Mouse (Mus musculus) olfactory bulb, adult 2 months (tissue): ENCODE results near the gene Cnksr3. TPM values are rescaled to one million over a fixed set of nuclear protein-coding genes. Genes with fewer than 3 reads are reported as not detected.

Experiments used
- H3K27ac ChIP-seq: fragments of 200-500 bp; 2 replicates; pipeline ENCODE4 v1.5.1; 2012; ENCODE audit warnings: low read depth, low read length; ENCODE audit not compliant: insufficient read depth
- H3K4me1 ChIP-seq: fragments of 200-500 bp; 2 replicates; pipeline ENCODE4 v1.6.1; 2012; ENCODE audit warnings: low read length; ENCODE audit not compliant: control insufficient read depth, insufficient read depth
- H3K4me3 ChIP-seq: fragments of 200-500 bp; 2 replicates; pipeline ENCODE4 v1.5.1; 2012; ENCODE audit warnings: mild to moderate bottlenecking, low read depth, low read length, moderate library complexity; ENCODE audit not compliant: insufficient read depth
- CTCF ChIP-seq: fragments of 200-500 bp; IDR thresholded peaks from 2 replicates; pipeline ENCODE4 v1.5.1; 2012; ENCODE audit warnings: low read depth, mild to moderate bottlenecking, low read length, moderate library complexity; ENCODE audit not compliant: insufficient read depth
- POLR2A ChIP-seq: fragments of 200-500 bp; IDR thresholded peaks from 2 replicates; pipeline ENCODE4 v1.6.1; 2012; ENCODE audit warnings: mild to moderate bottlenecking, low read depth, low read length, moderate library complexity; ENCODE audit not compliant: insufficient read depth
- WGBS: fragments of 180-500 bp; shearing (Covaris S2); methylation state at CpG from one replicate; pipeline ENCODE4 v1.1.7; 2018; 5-methylcytosine and 5-hydroxymethylcytosine counted together
- polyA plus RNA-seq: library from polyadenylated mRNA; stranded (reverse); fragments of >200 nt; gene quantifications from 2 replicates; pipeline ENCODE4 v1.2.4, GENCODE M21; 2012; ENCODE audit warnings: low replicate concordance; ENCODE audit not compliant: missing spikeins, insufficient read depth, insufficient read length

The Cnksr3 gene
- polyA plus RNA-seq, 1 experiment, result not detected

DNA sequence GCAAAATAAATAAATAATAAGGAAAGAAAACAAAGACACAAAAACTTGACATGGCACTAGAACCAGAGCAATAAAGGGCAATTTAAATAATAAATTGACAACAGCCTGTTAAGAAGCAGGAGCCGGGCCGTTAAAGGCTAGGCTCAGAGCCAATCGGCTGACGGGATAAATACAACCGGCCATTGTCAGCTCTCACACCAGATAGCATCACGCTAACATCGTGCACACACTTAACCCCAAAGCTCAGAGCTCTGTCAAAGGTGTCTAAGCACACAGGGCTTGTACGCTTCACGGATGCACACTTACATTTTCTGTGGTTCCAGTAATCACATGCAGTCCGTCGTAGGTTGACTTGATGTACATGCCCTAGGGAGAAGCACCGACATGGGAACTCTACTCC is 74.0 kb downstream of the Cnksr3 start:
- no peak for TF ChIP-seq POLR2A
- no peak for TF ChIP-seq CTCF
- no peak overlapping the region for H3K27ac ChIP-seq
- WGBS, result 49% methylated on average over 12 of the region's 12 CpGs
- H3K4me3 ChIP-seq, result no peak overlapping the region
- H3K4me1 ChIP-seq, result no peaks in the 10 kb centered on the region

DNA sequence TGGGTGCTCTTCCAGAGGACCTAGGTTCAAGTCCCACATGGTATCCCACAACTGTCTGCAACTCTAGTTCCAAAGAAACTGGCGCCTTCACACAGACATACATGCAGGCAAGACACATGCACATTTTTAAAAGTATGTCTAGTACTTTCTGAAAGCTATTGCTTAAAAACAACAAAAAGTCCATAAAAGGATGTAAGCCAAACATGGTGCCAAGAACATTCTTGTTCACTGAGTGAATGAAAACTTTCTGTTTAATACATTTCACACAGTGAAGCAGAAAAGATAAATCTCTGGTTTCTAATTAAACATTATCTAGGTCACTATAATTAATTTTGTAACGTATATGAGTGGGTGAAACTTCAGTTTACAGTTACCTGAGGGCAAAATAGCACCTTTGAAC is 76.3 kb downstream of the Cnksr3 start:
- WGBS, result 85% methylated on average over 2 of the region's 2 CpGs
- no peak for TF ChIP-seq CTCF
- TF ChIP-seq POLR2A, result no peak
- Histone ChIP-seq H3K27ac (no peak overlapping the region), H3K4me3 (no peak overlapping the region), H3K4me1 (no peaks in the 10 kb centered on the region)

DNA sequence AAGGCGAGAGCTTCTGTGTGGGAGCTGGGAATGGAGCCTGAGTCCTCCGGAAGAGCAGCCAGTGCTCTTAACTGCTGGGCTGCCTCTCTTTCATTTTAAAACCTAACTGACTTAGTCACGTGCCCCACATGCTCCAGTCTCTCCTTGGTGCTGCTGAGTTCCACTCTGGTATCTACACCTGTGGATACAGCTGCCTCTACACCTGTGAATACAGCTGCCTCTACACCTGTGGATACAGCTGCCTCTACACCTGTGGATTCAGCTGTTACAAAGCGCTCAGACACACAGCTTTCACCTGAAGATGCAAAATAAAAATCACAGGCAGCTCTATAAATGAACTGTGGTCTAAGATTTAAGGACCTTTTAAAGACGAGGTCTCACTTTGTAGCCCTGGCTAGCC is 79.0 kb downstream of the Cnksr3 start:
- TF ChIP-seq CTCF, result no peak
- no peak for TF ChIP-seq POLR2A
- no peaks in the 10 kb centered on the region for H3K4me1 ChIP-seq
- 94% methylated on average over 5 of the region's 5 CpGs for WGBS
- no peak overlapping the region for H3K4me3 ChIP-seq
- H3K27ac ChIP-seq, result no peak overlapping the region

DNA sequence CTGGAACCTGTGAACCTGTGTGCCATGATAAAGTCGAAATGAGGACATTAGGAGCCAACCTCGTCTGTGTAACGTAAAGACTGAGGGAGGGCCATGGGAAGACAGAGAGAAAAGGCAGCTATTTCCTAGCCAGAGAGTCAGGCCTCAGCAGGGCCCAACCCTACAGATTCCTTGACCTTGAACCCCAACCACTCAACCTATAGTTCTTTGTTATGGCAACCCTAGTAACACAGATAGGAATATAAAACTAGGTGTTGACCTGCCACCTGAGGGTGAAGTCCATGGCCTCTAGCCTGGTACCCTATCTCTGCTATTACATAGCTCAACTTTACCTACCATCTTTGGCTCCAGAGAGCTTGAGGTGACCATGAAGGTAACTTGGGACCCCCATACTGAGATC is 80.6 kb downstream of the Cnksr3 start:
- H3K27ac ChIP-seq, result no peak overlapping the region
- no peak for TF ChIP-seq POLR2A
- no peak for TF ChIP-seq CTCF
- H3K4me3 ChIP-seq, result no peak overlapping the region
- 96% methylated on average over 3 of the region's 3 CpGs for WGBS
- no peaks in the 10 kb centered on the region for H3K4me1 ChIP-seq

DNA sequence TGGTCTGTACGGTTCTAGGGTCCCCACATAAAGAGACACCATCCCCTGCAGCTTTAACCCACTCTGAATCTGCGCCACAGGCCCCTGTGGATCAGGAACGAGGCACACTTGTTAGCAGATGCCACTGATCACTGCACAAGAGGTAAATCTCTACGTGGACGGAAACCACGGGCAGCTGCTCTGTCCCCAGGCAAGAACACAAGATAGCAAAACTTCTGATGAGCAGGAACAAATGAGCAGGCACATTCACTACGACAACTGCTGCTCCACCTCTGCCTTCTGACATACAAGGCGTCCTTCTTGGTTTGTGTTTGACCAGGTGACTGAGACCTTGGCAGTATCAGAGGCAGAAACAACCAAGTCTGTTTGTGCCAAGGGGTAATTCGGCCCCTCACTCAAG is 84.2 kb downstream of the Cnksr3 start:
- H3K4me3 ChIP-seq, result no peak overlapping the region
- TF ChIP-seq CTCF, result no peak
- TF ChIP-seq POLR2A, result no peak
- no peaks in the 10 kb centered on the region for H3K4me1 ChIP-seq
- no peak overlapping the region for H3K27ac ChIP-seq
- 95% methylated on average over 9 of the region's 9 CpGs for WGBS

DNA sequence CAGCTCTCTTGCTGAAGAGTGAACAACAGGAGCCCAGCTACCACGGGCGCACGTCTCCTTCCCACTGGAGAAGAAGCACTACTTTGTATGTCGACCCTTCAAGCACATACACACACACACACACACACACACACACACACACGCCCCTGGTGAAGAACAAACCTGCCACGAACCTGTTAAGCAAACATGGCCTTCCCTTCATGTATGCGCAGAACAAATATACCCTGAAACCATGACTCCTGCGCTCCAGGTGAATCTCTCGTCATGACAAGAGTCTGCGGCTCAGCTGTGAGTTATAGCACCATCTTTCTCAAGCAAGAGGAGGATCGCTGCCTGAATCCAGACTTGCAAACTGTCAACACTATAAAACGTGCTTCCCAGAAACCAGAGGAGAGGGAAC is 85.2 kb downstream of the Cnksr3 start:
- H3K4me3 ChIP-seq, result no peak overlapping the region
- no peak overlapping the region for H3K27ac ChIP-seq
- WGBS, result 88% methylated on average over 12 of the region's 12 CpGs
- TF ChIP-seq CTCF (no peak), POLR2A (no peak)
- no peaks in the 10 kb centered on the region for H3K4me1 ChIP-seq

DNA sequence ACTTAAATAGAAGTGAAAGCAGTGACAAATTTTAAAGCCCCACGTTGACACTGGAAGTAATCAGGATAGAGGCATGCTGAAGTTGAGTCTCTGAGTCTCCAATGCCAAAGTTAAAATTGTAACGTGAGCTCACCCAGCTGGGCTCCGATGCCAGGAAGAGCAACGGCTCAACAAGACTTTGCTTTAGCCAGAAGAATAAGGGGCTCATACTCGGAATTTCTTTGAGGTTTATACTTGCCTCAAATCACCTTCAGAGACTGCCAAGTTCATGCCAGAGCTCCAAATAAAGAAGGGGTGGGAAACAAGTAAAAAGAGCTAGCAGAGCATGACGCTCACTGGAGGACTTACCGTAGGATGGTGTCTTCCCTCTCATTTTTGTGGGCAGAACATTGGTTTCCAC is 85.8 kb downstream of the Cnksr3 start:
- Histone ChIP-seq H3K27ac (no peak overlapping the region), H3K4me3 (no peak overlapping the region), H3K4me1 (no peaks in the 10 kb centered on the region)
- WGBS, result 44% methylated on average over 7 of the region's 7 CpGs
- TF ChIP-seq CTCF (no peak), POLR2A (no peak)

DNA sequence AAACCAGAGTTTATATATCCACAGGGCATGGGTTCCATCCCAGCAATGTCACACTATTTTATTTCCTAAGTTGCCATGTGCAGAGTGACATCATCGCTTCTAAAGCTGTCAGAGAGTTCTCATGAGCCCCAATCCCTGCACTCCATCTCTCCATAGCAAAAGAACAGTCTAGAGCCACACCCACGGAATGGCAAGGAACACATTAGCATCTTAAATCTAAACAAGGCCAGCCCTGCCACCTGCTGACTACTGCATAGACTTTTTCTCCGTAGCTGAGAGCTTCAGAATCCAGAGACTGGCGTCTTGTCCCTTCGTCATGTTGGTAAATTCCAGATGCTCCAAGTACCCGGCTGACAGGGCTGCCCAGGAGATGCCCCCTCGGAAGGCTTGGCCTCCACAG is 87.0 kb downstream of the Cnksr3 start:
- Histone ChIP-seq H3K4me3 (no peak overlapping the region), H3K4me1 (no peaks in the 10 kb centered on the region), H3K27ac (no peak overlapping the region)
- 69% methylated on average over 7 of the region's 7 CpGs for WGBS
- TF ChIP-seq POLR2A (no peak), CTCF (no peak)

DNA sequence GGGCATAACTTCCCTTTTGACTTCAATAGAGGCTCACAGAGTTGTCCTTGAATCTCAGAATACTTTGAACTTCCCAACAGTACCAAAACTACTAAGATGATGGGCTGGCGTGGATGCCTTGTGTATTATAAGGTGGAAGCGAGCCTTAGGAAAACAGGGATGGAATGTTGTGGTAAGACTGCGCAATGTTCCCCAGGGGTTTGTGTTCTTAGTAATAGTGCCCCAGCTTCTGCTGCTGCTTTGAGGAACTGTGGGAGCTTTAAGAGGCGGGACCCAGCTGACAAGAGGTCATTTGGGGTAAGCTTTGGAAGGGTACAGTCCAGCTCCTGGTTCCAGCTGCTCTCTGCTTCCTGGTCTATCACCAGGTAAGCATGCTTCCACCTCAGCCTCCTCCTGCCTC is 89.7 kb downstream of the Cnksr3 start:
- TF ChIP-seq CTCF (no peak), POLR2A (no peak)
- 86% methylated on average over 4 of the region's 4 CpGs for WGBS
- Histone ChIP-seq H3K4me3 (no peak overlapping the region), H3K4me1 (peaks cover 5% of the 10 kb centered on the region), H3K27ac (no peak overlapping the region)

DNA sequence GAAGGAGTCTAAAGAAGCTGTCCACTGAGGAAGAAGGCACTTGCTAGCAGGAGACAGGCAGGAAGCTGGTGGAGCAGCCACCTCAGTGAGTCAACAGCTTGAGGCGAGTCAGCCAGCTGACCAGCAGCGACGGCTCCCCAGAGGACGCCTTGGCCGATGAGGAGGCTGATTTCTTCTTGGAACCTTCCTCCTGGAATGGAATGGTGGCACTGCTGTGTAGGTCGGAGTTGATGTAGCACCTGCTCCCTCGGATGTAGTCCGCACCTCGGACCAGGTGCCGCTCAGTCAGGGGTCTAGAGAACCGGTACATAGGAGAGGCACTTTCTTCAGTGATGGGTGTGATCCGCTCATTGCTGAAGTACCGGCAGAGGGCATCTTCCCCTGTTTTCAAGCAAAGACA is 91.8 kb downstream of the Cnksr3 start:
- Histone ChIP-seq H3K27ac (no peak overlapping the region), H3K4me1 (peaks cover 5% of the 10 kb centered on the region), H3K4me3 (no peak overlapping the region)
- 97% methylated on average over 13 of the region's 13 CpGs for WGBS
- TF ChIP-seq POLR2A (no peak), CTCF (no peak)
